Mouse (Mus musculus): Measurements from ENCODE around the gene Ccdc85c.

The Ccdc85c gene

DNA sequence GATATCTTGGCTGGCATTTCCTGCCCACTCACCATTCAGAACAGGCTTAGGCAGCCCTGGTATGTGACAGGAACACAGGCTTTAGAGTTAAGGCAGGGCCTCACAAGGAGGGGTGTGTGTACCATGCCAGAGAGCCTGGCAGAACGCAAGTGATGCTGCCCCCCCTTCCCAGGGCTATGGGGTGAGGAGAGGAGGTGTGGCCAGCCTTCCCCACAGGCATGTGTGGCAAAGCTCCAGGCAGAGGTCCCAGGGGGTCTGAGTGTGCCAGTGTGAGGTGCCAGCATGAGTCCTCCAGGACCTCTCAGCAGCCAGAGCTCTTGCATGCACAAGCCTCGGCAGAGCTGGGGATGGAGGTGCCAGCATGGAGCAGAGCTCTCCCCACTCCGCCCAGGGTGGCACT lies 19.4 kb upstream of the Ccdc85c start:
- DNase-seq = no peak

DNA sequence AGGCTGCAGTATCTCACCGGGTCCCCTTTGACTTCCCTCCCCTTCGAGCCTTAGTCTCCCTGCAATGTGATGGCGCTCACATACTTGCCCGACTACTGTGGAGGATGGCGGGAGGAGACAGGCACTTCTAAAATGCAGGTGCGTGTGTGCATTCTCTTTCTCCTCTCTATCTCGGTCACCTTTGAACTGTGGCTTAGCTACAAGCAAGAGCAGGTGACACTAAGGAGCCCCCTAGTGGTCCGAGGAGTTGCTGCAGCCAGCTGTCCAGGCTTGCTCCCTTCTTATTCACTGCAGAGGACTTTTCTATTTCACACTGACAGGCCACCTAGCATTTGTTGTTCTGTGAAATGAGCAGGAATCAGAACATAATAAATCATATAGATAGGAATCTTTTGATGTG lies 17.7 kb upstream of the Ccdc85c start:
- peak; percentile 87 to 90 for DNase-seq

DNA sequence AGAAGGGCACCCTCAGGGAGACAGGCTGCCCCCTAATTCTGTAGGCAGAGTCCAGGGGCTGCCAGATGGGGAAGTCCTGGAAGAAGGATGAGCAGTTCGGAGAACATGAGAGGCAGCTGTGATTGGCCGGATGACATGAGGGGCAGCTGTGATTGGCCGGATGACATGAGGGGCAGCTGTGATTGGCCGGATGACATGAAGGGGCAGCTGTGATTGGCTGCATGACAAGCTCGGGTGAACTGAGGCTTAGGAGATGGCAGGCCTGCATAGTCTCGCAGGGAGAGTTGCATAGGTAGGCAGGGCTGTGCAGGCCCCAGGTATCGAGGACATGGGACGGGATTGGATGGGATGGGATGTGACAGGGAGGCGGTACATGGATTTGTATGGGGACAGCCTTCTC lies 17.2 kb upstream of the Ccdc85c start:
- DNase-seq = peak; percentile 26 to 51

DNA sequence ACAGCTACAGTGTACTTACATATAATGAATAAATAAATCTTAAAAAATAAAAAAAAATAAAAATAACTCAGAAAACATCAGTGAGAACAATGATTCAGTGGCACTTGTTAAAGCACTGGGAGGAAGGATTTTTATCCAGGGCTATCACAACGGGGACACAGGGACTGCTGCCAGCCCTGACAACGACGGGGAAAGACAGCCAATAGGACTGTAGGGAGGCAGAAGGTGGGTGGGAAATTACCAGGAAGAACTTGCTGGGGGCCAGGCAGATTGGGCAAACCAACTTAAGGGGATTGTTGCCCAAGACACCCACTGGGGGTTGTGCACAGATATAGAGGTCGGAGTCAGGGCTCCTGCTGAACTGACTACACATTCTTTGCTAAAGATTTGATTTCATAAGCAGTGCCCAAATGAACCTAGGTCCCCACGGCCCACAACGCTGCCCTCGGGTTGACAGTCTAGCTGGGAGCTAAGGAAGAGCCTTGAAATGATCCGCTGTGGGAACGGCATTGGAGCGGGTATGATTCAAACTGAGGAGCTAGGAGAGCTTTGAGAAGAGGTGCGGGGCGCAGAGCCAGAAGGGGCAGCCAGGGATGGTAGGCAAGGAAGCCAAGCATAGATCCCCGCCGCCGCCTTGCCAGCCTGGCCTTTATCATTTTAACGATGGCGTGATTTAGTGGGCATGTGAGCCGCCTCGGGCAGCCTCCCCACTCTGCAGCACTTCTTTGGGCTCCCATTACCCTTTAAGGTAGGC lies 13.1 kb upstream of the Ccdc85c start:
- peak; percentile 44 to 56 for DNase-seq

DNA sequence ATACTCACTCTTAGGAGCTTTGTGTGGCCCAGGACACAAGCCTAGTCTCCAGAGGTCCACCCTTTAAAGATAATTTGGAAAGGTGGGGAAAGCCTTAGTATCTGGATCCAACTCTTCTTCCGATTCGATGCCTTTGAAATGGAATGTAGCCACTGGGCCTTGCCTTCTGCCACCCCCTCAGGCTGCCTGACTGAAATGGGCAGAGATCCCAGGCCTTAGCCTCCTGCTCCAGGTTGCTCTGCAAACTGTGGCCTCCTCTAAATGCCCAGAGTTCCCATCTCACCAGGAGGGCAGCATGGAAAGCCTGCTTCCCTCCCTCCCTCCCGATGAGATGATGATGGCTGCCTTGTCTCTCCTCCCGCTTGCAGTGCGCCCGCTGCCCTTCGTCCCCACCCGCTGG lies 11.8 kb upstream of the Ccdc85c start:
- DNase-seq = peak; percentile 67 to 79

DNA sequence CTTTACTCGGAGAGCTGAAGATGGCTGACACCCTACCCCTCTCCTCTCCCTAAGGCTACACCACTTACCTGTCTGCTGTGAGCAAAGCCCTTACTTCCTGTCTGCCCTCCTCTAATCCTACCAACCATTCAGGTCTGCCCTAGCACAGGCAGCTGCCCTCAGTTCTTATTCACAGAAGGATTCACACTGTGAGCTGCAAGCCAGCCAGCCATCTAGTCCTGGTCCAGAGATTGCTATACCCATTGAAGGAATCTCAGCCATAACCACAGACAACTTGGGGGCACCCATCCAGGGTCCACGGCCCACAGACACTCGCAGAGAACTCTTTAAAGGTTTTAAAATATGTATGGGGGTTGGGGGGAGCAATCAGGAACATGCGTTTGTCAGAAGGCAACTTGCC lies 11.2 kb upstream of the Ccdc85c start:
- peak in 1 of 2 experiments; percentile 33 for DNase-seq

DNA sequence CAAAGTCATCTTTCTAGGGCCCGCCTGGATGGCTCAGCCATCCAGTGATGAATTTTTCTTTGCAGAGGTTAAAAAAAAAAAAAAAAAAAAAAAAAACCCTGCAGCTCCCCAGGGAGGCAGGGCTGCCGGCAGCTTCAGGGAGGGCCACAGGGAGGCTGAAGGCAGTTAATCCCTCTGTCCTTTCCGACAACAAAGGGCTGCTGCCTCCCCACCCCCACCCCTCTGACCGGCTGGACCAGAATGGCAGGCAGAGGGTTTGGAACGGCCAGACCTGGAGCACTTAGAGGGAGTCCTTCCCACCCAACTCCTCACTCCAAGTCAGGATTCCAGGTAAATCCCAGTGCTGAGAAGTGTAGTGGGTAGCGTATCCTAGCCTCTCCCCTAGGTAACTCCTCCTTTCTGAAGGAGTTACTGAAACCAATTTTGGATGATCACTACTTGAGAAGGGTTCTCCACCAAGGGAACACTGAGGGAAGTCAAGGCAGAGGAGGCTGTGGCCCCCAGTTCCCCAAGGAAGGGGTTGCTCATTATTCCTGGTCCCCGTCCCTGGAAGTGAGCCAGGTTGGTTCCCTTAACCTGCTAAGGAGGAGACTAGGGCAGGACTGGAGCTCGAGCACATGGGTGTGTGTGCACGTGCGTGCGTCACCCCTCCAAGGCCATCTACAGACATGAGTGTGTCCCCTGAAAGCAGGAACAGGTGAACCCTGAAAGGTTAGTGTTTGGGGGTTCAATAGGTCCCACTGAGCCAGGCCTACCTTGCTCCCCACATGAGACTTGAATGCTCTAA lies 10.2 kb upstream of the Ccdc85c start:
- DNase-seq = no peak

DNA sequence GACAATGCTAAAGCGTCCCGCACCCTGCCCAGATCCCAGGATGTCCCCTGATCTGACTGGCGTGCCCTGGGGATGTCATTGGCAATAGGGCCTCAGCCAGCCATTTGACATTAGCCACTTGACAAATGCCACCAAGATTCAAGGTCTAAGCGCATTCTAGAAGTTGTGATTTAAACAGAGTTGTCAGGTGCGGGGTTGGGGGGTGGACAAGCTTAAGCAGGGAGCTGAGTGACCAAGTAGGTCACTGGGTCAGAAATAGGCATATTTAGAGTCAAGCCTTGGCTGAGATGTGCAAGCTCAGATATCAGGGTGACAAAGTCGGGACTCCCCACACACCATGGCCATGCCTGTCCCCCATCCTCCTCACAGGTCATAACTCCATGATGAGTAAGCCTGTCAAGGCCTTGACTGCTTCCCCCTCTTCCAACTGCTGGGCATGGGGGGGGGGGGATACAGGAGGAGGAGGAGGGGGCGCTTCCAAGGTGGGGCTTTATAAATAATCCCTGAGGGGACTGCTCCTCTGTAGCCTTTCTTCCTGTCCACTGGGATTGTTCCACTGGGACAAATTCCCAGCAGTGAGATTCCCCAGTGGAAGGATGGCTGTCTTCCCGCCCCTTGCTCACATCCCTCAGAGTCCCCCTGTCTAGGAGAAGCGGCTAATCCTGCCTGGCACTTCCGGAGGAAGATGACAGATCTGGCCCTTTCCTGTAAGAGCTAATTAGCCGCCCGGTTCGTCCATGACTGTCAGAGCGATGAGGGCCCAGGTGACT lies 9.4 kb upstream of the Ccdc85c start:
- DNase-seq = no peak

DNA sequence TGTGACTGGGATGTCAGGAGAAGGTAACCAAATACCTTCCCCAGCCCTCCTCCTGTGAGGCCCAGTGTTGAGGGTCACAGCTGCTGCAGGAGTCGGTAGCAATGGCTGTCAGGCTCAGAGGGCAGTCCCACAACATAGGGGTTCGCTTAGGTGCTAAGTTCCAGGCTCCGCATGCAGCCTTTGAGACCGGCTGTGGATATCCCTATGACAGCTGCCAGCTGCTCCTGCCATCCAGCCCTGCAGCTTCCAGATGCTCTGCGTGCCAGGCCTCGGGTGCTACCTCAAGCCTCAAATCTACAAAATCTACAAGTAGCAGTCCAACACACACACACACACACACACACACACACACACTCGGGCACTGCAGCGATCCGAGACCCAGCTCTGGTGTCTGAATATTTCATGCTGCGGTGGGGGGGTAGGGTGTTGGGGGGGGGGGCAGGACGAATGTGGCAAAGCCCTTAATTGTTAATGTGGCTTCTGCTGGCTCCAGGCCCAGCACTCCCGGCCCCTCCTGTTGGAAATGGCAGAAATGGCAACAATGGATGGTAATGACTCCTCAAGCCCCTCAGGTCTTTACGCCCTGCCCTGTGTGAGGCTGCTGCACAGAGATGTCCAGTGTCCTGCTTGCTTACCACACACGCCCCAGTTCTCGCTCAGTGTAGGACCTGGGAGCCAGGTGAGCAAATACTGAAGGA lies 3.1 kb upstream of the Ccdc85c start:
- peak in 1 of 2 experiments; percentile 31 for DNase-seq

DNA sequence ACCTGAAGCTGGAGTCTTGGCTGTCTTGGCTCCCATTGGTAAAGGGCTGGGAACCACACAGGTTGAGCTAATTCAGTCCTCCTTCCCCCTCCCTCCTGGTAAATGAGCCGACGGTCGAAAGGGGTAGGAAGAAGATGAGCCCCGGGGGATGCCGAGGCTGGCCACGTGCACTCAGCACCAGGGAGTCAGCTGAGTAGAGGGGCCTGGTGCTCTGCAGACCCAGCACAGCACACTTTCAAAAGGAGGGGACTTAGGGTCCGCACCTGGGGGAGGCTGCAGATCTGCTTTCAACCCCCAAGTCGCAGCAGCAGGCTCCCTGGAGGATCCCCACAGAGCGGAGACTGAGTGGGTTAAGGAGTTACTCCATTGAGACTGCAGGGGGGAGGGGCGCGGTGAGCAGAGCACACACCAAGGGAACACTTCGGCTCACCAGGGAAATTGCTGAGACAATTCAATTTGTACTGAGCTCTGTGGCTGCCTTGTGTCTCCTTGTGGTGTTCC lies 2.2 kb upstream of the Ccdc85c start:
- peak in 1 of 2 experiments; percentile 60 for DNase-seq

DNA sequence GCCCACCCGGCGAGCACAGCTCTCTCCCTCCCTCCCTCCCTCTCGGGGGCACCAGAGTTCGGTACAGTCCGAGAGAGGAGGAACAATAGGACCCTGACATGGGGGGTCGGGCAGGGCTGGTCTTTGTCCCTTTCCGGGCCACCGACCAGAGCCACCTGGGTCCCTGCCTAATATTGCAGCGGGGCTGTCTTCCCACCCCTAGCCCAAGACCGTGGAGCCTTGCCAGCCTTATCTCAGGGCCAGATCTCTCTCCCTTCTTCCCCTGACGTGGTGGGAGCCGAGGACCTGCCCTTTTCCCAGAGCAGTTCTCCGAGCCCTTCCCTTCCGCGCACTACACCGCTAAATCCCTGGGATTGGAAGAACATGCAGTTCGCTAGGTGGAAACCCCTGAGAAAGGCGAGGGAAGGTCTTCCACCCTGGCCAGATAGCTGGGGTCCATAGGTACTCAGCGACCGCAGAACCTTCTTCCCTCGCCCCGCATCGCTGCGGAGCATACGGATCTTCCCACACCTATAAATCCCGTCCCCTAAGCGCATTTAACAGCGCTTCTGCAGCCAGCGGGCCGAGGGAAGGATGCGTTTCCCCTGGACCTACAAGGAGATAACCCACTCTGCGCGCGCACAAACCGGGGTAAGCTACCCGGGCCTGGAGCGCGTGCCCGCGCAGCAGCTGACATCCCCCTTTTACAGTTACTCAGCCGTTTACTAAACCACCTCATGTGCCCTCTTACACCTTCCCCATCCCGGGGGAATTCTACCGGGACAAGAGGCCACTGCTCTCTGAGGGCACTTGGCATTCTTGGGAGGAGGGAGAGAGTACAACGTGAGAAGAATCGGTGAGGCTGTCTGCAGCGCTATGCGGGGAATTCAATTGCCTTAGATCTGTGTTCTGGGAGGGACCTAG lies 946 bp upstream of the Ccdc85c start:
- peak; percentile 81 to 85 for DNase-seq

DNA sequence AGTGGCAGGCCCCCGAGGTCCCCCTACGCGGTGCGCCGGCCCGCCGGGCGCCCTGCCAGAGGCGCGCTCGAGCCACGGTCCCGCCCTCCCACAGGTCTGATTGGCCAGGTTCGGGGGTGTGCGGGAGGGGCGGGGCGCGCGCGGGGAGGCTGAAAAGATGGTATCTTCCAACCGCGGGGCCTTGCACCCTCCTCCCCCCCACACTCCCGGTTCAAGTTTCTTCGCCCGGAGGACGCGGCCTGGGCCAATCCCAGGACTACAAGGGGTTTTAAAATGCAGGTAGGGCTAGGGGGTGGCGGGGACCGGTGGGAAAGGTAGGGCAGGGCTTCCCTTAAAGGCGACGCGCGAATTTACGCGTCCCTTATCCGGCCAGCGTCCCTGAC lies 274 bp upstream of the Ccdc85c start:
- DNase-seq = peak; percentile 99 to 100

DNA sequence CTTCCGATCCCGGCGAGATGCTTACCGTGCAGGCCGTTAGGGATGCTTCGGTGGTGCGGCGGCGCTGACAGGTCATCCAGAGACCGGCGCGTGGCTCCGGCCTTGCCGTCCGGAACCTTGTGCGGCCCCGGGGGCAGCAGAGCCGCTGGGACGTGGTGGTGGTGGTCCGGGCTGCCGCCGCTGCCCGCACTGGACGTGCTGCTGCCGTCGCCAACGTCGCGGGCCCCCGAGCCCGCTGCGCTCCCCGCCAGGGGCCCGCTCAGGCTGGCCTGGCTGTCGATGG lies 971 bp downstream of the Ccdc85c start:
- DNase-seq = peak in 1 of 2 experiments; percentile 60

DNA sequence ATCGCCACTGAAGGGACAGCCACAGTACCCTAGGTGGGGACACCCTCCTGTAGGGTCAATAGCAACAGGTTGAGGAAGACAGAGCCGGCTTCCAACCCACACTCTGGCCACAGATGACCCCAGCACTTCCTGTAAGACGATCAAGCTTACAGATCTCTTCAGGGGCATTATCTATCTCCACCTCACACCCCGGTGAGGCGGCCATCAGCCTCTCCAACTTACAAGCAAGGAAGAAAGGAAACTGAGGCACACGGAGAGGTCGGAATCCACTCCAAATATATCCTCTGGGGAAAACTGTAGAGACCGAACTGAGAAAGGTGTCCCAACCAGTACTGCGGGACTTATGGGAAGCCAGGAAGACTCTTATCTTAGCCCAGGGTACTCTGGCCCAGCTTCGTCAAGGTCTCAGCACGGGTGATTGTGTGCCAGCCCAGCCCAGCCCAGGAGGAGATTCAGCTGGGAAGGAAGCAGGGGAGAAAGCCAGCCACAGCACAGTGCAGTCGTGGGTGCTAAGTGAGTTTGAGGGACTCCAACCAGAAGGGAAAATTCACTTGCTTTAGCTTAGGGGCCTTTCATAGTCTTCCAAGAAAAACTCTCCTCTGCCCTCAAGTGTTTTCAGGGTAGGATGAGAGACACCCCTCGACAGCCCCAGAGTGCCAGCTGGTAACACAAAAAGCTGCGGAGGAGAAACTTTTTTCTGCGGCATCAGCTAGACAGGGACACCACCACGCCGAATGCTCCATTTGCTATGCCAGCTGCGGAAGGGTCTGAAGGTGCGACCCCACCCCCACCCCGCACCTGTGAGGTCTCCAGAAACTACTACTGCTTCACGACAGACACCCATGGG lies 1.5 kb downstream of the Ccdc85c start:
- no peak for DNase-seq

DNA sequence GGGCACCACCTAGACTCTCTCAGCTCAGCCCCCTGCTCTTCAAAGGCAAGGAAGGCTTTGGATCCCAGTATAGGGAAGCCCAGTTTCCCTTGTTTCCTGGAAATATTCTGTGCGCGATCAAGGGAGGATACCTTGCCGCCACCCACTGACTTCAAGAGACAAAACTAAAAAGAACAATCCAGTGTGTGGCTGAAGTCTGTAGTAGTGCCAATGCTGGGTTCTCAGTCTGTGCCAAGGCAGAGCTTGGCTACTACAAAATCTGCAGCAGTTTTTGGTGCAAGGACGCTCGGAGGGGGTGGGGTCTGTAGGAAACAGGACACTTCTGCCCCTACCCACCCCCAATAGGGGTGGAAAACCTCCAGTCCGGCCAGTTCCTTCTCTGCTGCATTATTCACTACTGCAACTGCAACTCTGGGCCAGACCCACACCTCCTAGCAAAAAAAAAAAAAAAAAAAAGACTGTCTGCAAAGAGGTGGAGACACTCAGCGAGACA lies 3.0 kb downstream of the Ccdc85c start:
- peak in 1 of 2 experiments; percentile 55 for DNase-seq

DNA sequence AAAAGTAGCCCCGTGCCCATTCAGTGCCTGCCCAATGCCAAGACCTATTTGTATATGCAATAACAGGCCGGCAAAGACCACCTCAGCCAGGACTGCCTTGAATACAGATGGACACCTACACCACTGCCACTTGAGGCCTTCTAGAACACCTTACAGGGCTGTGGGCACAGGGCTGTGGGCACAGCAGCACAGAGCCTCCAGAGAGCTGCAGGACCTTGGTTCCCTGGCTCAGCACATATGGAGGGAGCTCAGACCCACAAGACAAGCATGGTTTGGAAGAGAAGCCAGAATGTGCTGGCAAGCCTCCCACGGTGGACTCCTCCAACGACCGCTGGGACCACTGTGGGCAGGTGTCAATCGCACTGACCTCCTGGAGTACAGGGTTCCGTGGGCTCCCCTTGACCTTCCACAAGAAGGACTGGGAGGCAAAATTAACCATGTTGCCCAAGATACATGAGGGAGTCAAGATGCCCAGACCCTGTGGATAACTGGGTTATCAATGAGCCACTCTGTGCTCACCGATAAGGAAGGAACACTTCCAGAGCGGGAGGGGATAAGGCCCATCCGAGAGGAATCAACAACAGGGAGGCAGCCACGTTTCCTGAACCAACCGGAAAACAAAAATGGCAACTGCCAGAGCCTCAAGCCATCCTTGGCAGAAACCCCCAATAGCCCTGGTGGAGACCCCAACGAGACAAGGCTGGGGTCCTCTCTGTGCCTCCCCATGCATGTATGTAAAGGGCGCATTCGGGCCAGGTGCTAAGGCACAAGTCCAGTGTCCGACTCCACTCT lies 3.7 kb downstream of the Ccdc85c start:
- DNase-seq = peak; percentile 52 to 64

DNA sequence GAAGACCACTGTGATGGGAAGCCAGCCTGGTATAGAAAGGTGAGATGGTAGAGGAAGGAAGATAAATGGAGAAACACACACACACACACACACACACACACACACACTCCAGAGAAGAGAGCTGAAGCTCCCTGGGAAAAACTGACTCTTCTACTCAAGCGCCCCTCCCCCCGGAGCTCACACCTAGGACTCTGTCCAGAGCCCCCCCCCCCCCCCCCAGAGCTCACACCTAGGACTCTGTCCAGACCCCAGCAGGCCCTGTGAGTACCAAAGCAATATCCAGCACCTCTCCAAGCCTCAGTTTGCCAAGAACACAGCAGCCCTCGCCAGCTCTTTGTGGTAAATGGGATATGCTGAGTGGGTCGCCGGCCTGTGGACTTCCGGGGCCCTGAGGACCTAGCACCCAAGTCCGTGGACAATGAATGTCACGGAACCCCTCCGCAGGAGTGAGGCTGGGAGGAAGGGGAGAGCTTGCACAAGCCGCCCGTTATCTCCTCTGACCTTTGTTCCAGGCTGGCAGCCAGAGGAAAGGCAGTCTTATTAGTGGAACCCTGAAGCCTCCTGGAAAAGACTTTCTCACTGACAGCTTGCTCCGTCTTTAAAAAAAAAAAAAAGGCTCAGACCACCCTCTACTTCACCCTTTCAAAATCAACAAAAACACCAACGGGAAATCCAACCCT lies 4.8 kb downstream of the Ccdc85c start:
- peak in 1 of 2 experiments; percentile 58 for DNase-seq

DNA sequence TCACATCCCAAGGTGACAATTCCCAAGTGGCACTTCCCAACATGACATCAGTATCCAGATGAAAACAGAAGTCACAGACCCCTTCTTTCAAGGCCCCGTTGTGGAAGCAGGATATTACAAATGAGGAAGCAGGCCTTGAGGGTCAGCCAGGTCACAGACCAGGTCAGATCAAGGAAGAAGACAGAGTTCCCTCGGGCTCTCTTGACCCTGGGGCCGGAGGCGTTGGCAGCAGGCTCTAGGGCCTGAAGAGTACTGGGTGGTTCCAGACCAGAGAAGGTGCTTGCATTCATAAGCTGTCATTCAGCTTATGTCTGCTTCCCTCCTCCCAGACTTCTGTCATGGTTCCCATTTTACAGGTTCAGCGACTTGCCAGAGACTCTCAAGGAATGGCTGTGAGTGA lies 5.5 kb downstream of the Ccdc85c start:
- no peak for DNase-seq

DNA sequence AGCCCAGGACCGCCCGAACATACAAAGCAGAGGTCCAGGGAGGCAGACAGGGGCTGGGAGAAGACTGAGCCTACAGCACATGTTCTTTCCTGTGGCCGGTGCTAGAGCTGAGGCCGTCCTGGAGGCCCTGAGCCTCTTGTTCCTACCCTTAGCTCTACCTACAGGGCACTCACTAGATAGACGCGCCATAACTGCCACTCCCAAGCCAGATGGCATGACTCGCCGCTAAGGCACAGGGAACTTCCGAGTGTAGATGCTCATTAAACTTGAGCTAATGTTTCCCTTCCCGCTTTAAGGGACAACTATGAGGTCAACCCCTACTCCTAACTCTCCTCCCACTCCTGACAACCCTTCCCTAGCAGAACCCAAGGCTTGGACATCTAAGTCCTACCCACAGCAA lies 6.3 kb downstream of the Ccdc85c start:
- DNase-seq = no peak

Data from cerebellum, postnatal 25 days (tissue).